8 mouse cellular contexts compared by ENCODE assay signal in the genomic region with DNA sequence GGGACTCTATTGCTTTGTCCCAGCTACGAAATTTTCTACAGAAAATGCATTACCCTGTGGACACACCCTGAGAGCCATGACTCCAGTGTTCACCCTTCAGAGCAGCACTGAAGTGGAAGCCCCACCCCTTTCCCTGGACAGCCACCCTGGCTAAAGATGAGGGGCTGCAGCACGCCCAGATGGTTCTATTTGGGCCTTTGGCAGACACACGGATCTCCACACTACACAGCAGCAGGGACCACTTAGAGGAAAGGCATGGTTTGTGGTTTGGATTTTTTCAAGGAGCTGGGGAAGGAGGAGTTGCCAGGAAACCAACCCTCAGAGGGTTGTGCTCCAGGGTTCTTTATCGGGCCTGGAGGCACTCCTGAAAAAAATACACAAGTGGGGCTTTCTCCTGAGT.
DNase-seq lines count a peak whose midpoint lies in the region; ATAC-seq and TF ChIP-seq lines count a peak whose summit lies in the region.

No protein-coding gene starts in this region.

- H3K4me3 ChIP-seq in kidney, embryonic 15.5 days (replicated peaks), result no peak overlapping the region
- H3K4me3 ChIP-seq in heart, postnatal 0 days (ENCODE audit: low read depth, low read length), result no peak overlapping the region
- no peak overlapping the region for H3K4me3 ChIP-seq in liver, postnatal 0 days (ENCODE audit: low read depth, low read length)

- H3K27me3 ChIP-seq in kidney, embryonic 15.5 days, result no peaks in the 10 kb centered on the region
- no peaks in the 10 kb centered on the region for H3K27me3 ChIP-seq in heart, postnatal 0 days (ENCODE audit: control insufficient read depth, insufficient read depth, low read length)
- H3K27me3 ChIP-seq in liver, postnatal 0 days (ENCODE audit: insufficient read depth, low read length), result no peaks in the 10 kb centered on the region

- no peaks in the 10 kb centered on the region for H3K9me3 ChIP-seq in kidney, embryonic 15.5 days (replicated peaks)
- H3K9me3 ChIP-seq in heart, postnatal 0 days (replicated peaks; ENCODE audit: control insufficient read depth, low read length), result no peaks in the 10 kb centered on the region
- H3K9me3 ChIP-seq in liver, postnatal 0 days (ENCODE audit: low read length), result no peaks in the 10 kb centered on the region

- peaks cover 67% of the 10 kb centered on the region for H3K4me1 ChIP-seq in kidney, embryonic 15.5 days
- H3K4me1 ChIP-seq in heart, postnatal 0 days (ENCODE audit: control insufficient read depth, insufficient read depth), result peaks cover 44% of the 10 kb centered on the region
- peaks cover 35% of the 10 kb centered on the region for H3K4me1 ChIP-seq in liver, postnatal 0 days (ENCODE audit: insufficient read depth)

- no peak for DNase-seq in kidney, postnatal 36 days
- peak; percentile 46 for DNase-seq in c-Kit-positive CD71-positive TER-119-positive erythroid progenitor cells, embryonic 14.5 days (ENCODE audit: low spot score)
- no peak for DNase-seq in heart, postnatal 0 days (ENCODE audit: low spot score)
- peak; percentile 38 for DNase-seq in liver, postnatal 0 days
- DNase-seq in embryo, embryonic 10 days (ENCODE audit: low spot score), result no peak
- DNase-seq in spleen, postnatal 4 days (ENCODE audit: low spot score in 2 of 2), result no peak
- DNase-seq in MN1 (ENCODE audit: low spot score), result no peak

- no peak for ATAC-seq in kidney, embryonic 15.5 days (replicated peaks; ENCODE audit: low FRiP score)
- no peak for ATAC-seq in heart, postnatal 0 days (ENCODE audit: insufficient read depth, low read depth)
- no peak for ATAC-seq in liver, postnatal 0 days

- TF ChIP-seq EP300 in heart, postnatal 0 days (IDR thresholded peaks at IDR 0.05; ENCODE audit: low read depth), result no peak
- TF ChIP-seq EP300 in liver, postnatal 0 days (IDR thresholded peaks at IDR 0.05; ENCODE audit: low read depth), result no peak

- no peak overlapping the region for H3K9ac ChIP-seq in kidney, embryonic 15.5 days
- H3K9ac ChIP-seq in heart, postnatal 0 days (replicated peaks; ENCODE audit: low read depth, low read length), result no peak overlapping the region
- no peak overlapping the region for H3K9ac ChIP-seq in liver, postnatal 0 days (replicated peaks)

- no peak for TF ChIP-seq CTCF in heart, postnatal 0 days (IDR thresholded peaks at IDR 0.05; ENCODE audit: low read depth)
- no peak for TF ChIP-seq CTCF in liver, postnatal 0 days (IDR thresholded peaks at IDR 0.05; ENCODE audit: low read depth)

- WGBS in kidney, embryonic 15.5 days, result 41% methylated on average over 4 of the region's 4 CpGs
- WGBS in heart, postnatal 0 days, result 23% methylated on average over 4 of the region's 4 CpGs
- WGBS in liver, postnatal 0 days (ENCODE audit: insufficient replicate concordance), result 34% methylated on average over 4 of the region's 4 CpGs

- H3K27ac ChIP-seq in kidney, embryonic 15.5 days, result peak overlapping the region; percentile 98
- peak overlapping the region; percentile 99 for H3K27ac ChIP-seq in heart, postnatal 0 days (ENCODE audit: low read depth)
- peak overlapping the region; percentile 99 for H3K27ac ChIP-seq in liver, postnatal 0 days (ENCODE audit: low read depth)

- no peak overlapping the region; the same call in 1 of the 2 replicates for H3K4me2 ChIP-seq in kidney, embryonic 15.5 days
- H3K4me2 ChIP-seq in heart, postnatal 0 days (ENCODE audit: low read depth, low read length), result no peak overlapping the region; the same call in 1 of the 2 replicates
- H3K4me2 ChIP-seq in liver, postnatal 0 days (ENCODE audit: low read depth, low read length), result peak overlapping the region; percentile 86

- no peaks in the 10 kb centered on the region for H3K36me3 ChIP-seq in kidney, embryonic 15.5 days
- H3K36me3 ChIP-seq in heart, postnatal 0 days (replicated peaks; ENCODE audit: control insufficient read depth, insufficient read depth, low read length), result no peaks in the 10 kb centered on the region
- no peaks in the 10 kb centered on the region for H3K36me3 ChIP-seq in liver, postnatal 0 days (replicated peaks; ENCODE audit: insufficient read depth, low read length)

Comparison
In these comparisons a context has a peak if more than half of its experiments do, and no peak if none do; other contexts are left out.
1. DNase-seq: peak in c-Kit-positive CD71-positive TER-119-positive erythroid progenitor cells, embryonic 14.5 days (single experiment) and liver, postnatal 0 days (single experiment); none in kidney, postnatal 36 days (0 of 2), heart, postnatal 0 days (single experiment), embryo, embryonic 10 days (single experiment), spleen, postnatal 4 days (0 of 2) and MN1 (single experiment).
2. Peak in every context shown above with its lines, with median percentiles within 50 percentile points of each other: H3K27ac ChIP-seq.